Mouse (Mus musculus) heart, embryonic 15.5 days (tissue): Measurements from ENCODE around the gene Auts2. TPM values are rescaled to one million over a fixed set of nuclear protein-coding genes. Genes with fewer than 3 reads are reported as not detected.

ENCODE experiments used
- ATAC-seq: fragments of 200-750 bp; cut with Nextera tagmentation; replicated peaks from 2 replicates; pipeline ENCODE4 v1.8.0; 2017; ENCODE audit warnings: low read depth, moderate TSS enrichment; ENCODE audit not compliant: insufficient number of reproducible peaks, insufficient read depth, low FRiP score
- H3K27ac ChIP-seq: fragments of 300-500 bp; sonication (generic); 2 replicates; pipeline ENCODE4 v1.5.1; 2015; ENCODE audit warnings: mild to moderate bottlenecking, inconsistent platforms
- H3K27me3 ChIP-seq: fragments of 300-500 bp; sonication (generic); 2 replicates; pipeline ENCODE4 v1.6.1; 2015; ENCODE audit warnings: inconsistent platforms
- H3K36me3 ChIP-seq: fragments of 300-500 bp; sonication (generic); 2 replicates; pipeline ENCODE4 v1.6.1; 2015; ENCODE audit warnings: mild to moderate bottlenecking, inconsistent platforms
- H3K4me1 ChIP-seq: fragments of 300-500 bp; sonication (generic); replicated peaks from 2 replicates; pipeline ENCODE4 v1.6.1; 2015; ENCODE audit warnings: inconsistent platforms
- H3K4me2 ChIP-seq: fragments of 300-500 bp; sonication (generic); 2 replicates; pipeline ENCODE4 v1.6.1; 2015; ENCODE audit warnings: inconsistent platforms, mild to moderate bottlenecking, moderate library complexity
- H3K4me3 ChIP-seq: fragments of 300-500 bp; sonication (generic); 2 replicates; pipeline ENCODE4 v1.5.1; 2015; ENCODE audit warnings: mild to moderate bottlenecking, inconsistent platforms
- H3K9ac ChIP-seq: fragments of 300-500 bp; sonication (generic); 2 replicates; pipeline ENCODE4 v1.6.1; 2015; ENCODE audit warnings: mild to moderate bottlenecking, inconsistent platforms
- H3K9me3 ChIP-seq: fragments of 300-500 bp; sonication (generic); replicated peaks from 2 replicates; pipeline ENCODE4 v1.6.1; 2016; ENCODE audit warnings: inconsistent platforms
- WGBS: fragments of 180-500 bp; shearing (Covaris S2); methylation state at CpG from one replicate; pipeline ENCODE4 v1.1.7; 2015; ENCODE audit warnings: mixed read lengths; 5-methylcytosine and 5-hydroxymethylcytosine counted together
- polyA plus RNA-seq: library from polyadenylated mRNA; unstranded; fragments of >200 nt; fragmentation: Nextera tagmentation; extraction: Ambion mirVana; gene quantifications from 2 replicates; pipeline ENCODE4 v1.2.1, GENCODE M21; 2015

Auts2 gene
- polyA plus RNA-seq, 1 experiment from 2014 or later: 12.9 TPM

- Histone ChIP-seq H3K27me3 (no peaks in the 10 kb centered on the region), H3K4me3 (no peak overlapping the region), H3K4me2 (no peak overlapping the region), H3K36me3 (no peaks in the 10 kb centered on the region), H3K9ac (no peak overlapping the region), H3K27ac (no peak overlapping the region), H3K9me3 (no peaks in the 10 kb centered on the region), H3K4me1 (0 out of 2 replicates have a peak, but pooled peaks cover 2% of the 10 kb centered on the region)
- WGBS: 90% methylated on average over 6 of the region's 6 CpGs
- ATAC-seq: no peak
Observed at GRCm38 (mm10) chr5:131774792-131775191, 768.4 kb downstream of the Auts2 start.

GRCm38 (mm10) chr5:131772616-131773015 is 770.5 kb downstream of the Auts2 start:
- H3K9me3 ChIP-seq: no peaks in the 10 kb centered on the region
- no peaks in the 10 kb centered on the region for H3K36me3 ChIP-seq
- H3K4me2 ChIP-seq: no peak overlapping the region
- peaks cover 11% of the 10 kb centered on the region; the same call in 1 of the 2 replicates for H3K4me1 ChIP-seq
- H3K27me3 ChIP-seq: no peaks in the 10 kb centered on the region
- H3K9ac ChIP-seq: no peak overlapping the region
- no peak overlapping the region for H3K4me3 ChIP-seq
- 97% methylated on average over 1 of the region's 1 CpGs for WGBS
- ATAC-seq: no peak
- no peak overlapping the region for H3K27ac ChIP-seq

GRCm38 (mm10) chr5:131769273-131769672 is 773.9 kb downstream of the Auts2 start:
- WGBS: 24% methylated on average over 11 of the region's 11 CpGs
- no peaks in the 10 kb centered on the region for H3K36me3 ChIP-seq
- no peaks in the 10 kb centered on the region for H3K9me3 ChIP-seq
- no peak overlapping the region for H3K27ac ChIP-seq
- no peak overlapping the region for H3K4me3 ChIP-seq
- no peak overlapping the region; the same call in 1 of the 2 replicates for H3K4me2 ChIP-seq
- ATAC-seq: no peak
- H3K4me1 ChIP-seq: peaks cover 11% of the 10 kb centered on the region; the same call in 1 of the 2 replicates
- H3K27me3 ChIP-seq: no peaks in the 10 kb centered on the region
- H3K9ac ChIP-seq: no peak overlapping the region

GRCm38 (mm10) chr5:131767699-131768264 is 775.4 kb downstream of the Auts2 start:
- ATAC-seq: no peak

GRCm38 (mm10) chr5:131767176-131767575 is 776.0 kb downstream of the Auts2 start:
- 82% methylated on average over 9 of the region's 9 CpGs for WGBS

More at GRCm38 (mm10) chr5:131767699-131768264, 775.4 kb downstream of the Auts2 start:
- 61% methylated on average over 12 of the region's 12 CpGs for WGBS
- Histone ChIP-seq H3K4me3 (no peak overlapping the region), H3K36me3 (no peaks in the 10 kb centered on the region), H3K27me3 (no peaks in the 10 kb centered on the region), H3K9ac (no peak overlapping the region), H3K27ac (no peak overlapping the region), H3K4me2 (no peak overlapping the region), H3K4me1 (peaks cover 11% of the 10 kb centered on the region; the same call in 1 of the 2 replicates), H3K9me3 (no peaks in the 10 kb centered on the region)

GRCm38 (mm10) chr5:131759432-131759831 is 783.7 kb downstream of the Auts2 start:
- H3K9ac ChIP-seq: no peak overlapping the region
- no peaks in the 10 kb centered on the region for H3K4me1 ChIP-seq
- H3K4me2 ChIP-seq: no peak overlapping the region
- no peaks in the 10 kb centered on the region for H3K27me3 ChIP-seq
- no peak for ATAC-seq
- no peak overlapping the region for H3K27ac ChIP-seq
- no peak overlapping the region for H3K4me3 ChIP-seq
- WGBS: 82% methylated on average over 13 of the region's 13 CpGs
- no peaks in the 10 kb centered on the region for H3K9me3 ChIP-seq
- no peaks in the 10 kb centered on the region for H3K36me3 ChIP-seq

More at GRCm38 (mm10) chr5:131767176-131767575, 776.0 kb downstream of the Auts2 start:
- H3K4me1 ChIP-seq: peaks cover 11% of the 10 kb centered on the region; the same call in 1 of the 2 replicates
- no peaks in the 10 kb centered on the region for H3K9me3 ChIP-seq
- no peak for ATAC-seq
- H3K4me2 ChIP-seq: no peak overlapping the region
- H3K9ac ChIP-seq: no peak overlapping the region
- no peak overlapping the region for H3K4me3 ChIP-seq
- H3K27me3 ChIP-seq: no peaks in the 10 kb centered on the region
- H3K27ac ChIP-seq: no peak overlapping the region
- H3K36me3 ChIP-seq: no peaks in the 10 kb centered on the region

- 44% methylated on average over 2 of the region's 2 CpGs for WGBS
- Histone ChIP-seq H3K27me3 (no peaks in the 10 kb centered on the region), H3K9ac (no peak overlapping the region), H3K36me3 (no peaks in the 10 kb centered on the region), H3K9me3 (no peaks in the 10 kb centered on the region), H3K27ac (no peak overlapping the region), H3K4me2 (no peak overlapping the region), H3K4me1 (peaks cover 4% of the 10 kb centered on the region), H3K4me3 (no peak overlapping the region)
- ATAC-seq: no peak
Observed at GRCm38 (mm10) chr5:131750330-131750729, 792.8 kb downstream of the Auts2 start.

GRCm38 (mm10) chr5:131749211-131749610 is 793.9 kb downstream of the Auts2 start:
- Histone ChIP-seq H3K27ac (no peak overlapping the region), H3K9ac (no peak overlapping the region), H3K36me3 (no peaks in the 10 kb centered on the region), H3K9me3 (no peaks in the 10 kb centered on the region), H3K27me3 (no peaks in the 10 kb centered on the region), H3K4me2 (no peak overlapping the region), H3K4me3 (no peak overlapping the region), H3K4me1 (peaks cover 4% of the 10 kb centered on the region)
- ATAC-seq: no peak
- 32% methylated on average over 6 of the region's 6 CpGs for WGBS

- Histone ChIP-seq H3K4me1 (no peaks in the 10 kb centered on the region), H3K9me3 (no peaks in the 10 kb centered on the region), H3K9ac (no peak overlapping the region), H3K4me2 (no peak overlapping the region), H3K4me3 (no peak overlapping the region), H3K27me3 (no peaks in the 10 kb centered on the region), H3K36me3 (no peaks in the 10 kb centered on the region), H3K27ac (no peak overlapping the region)
- ATAC-seq: no peak
- WGBS: 59% methylated on average over 8 of the region's 8 CpGs
Observed at GRCm38 (mm10) chr5:131743069-131743468, 800.1 kb downstream of the Auts2 start.

- no peak for ATAC-seq
- Histone ChIP-seq H3K36me3 (no peaks in the 10 kb centered on the region), H3K27me3 (no peaks in the 10 kb centered on the region), H3K27ac (no peak overlapping the region), H3K9me3 (no peaks in the 10 kb centered on the region), H3K9ac (no peak overlapping the region), H3K4me2 (no peak overlapping the region), H3K4me3 (no peak overlapping the region), H3K4me1 (peaks cover 11% of the 10 kb centered on the region)
- WGBS: 87% methylated on average over 6 of the region's 6 CpGs
Observed at GRCm38 (mm10) chr5:131737476-131737875, 805.7 kb downstream of the Auts2 start.

- Histone ChIP-seq H3K4me1 (peaks cover 14% of the 10 kb centered on the region), H3K4me3 (no peak overlapping the region), H3K4me2 (no peak overlapping the region), H3K27me3 (no peaks in the 10 kb centered on the region), H3K27ac (no peak overlapping the region), H3K36me3 (no peaks in the 10 kb centered on the region), H3K9ac (no peak overlapping the region), H3K9me3 (no peaks in the 10 kb centered on the region)
- ATAC-seq: peak; percentile 10; the same call in 1 of the 2 replicates
- WGBS: 13% methylated on average over 5 of the region's 5 CpGs
Observed at GRCm38 (mm10) chr5:131733324-131733660, 809.9 kb downstream of the Auts2 start.

GRCm38 (mm10) chr5:131732631-131733323 is 810.4 kb downstream of the Auts2 start:
- no peaks in the 10 kb centered on the region for H3K27me3 ChIP-seq
- WGBS: 56% methylated on average over 7 of the region's 7 CpGs
- H3K9me3 ChIP-seq: no peaks in the 10 kb centered on the region
- H3K27ac ChIP-seq: no peak overlapping the region
- H3K9ac ChIP-seq: no peak overlapping the region
- H3K4me1 ChIP-seq: peaks cover 17% of the 10 kb centered on the region
- H3K4me3 ChIP-seq: no peak overlapping the region
- ATAC-seq: no peak
- no peaks in the 10 kb centered on the region for H3K36me3 ChIP-seq
- H3K4me2 ChIP-seq: no peak overlapping the region
